Mouse (Mus musculus): Measurements from ENCODE around the gene Prdm16. TPM values are rescaled to one million over a fixed set of nuclear protein-coding genes. Genes with fewer than 3 reads are reported as not detected.

Prdm16 gene
- total RNA-seq, 2 experiments from 2014 or later, result 2.2 to 3.0 TPM

DNA sequence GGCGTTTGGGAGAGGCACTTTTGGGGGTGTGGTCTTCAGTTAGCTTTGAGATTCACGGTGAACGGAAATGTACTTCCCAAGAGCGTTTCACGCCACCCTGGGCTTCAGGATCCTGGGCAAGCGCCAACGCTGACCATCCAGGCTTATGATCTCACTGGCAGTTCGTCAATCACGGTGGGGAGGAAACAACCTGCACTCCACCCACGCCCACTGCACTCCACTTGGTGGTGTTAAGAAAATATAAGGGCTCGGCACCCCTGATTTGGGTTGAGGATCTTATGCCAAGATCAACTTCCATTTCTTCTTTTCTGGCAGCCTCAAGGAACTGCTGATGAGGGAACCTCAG is 323.1 kb downstream of the Prdm16 start:
- no peak for TF ChIP-seq CTCF (IDR thresholded peaks at IDR 0.05)
- Histone ChIP-seq H3K4me3 (no peak overlapping the region), H3K27ac (no peak overlapping the region)
- no peak for DNase-seq
- intact Hi-C loops (cut with DNase I), result no loop called here

DNA sequence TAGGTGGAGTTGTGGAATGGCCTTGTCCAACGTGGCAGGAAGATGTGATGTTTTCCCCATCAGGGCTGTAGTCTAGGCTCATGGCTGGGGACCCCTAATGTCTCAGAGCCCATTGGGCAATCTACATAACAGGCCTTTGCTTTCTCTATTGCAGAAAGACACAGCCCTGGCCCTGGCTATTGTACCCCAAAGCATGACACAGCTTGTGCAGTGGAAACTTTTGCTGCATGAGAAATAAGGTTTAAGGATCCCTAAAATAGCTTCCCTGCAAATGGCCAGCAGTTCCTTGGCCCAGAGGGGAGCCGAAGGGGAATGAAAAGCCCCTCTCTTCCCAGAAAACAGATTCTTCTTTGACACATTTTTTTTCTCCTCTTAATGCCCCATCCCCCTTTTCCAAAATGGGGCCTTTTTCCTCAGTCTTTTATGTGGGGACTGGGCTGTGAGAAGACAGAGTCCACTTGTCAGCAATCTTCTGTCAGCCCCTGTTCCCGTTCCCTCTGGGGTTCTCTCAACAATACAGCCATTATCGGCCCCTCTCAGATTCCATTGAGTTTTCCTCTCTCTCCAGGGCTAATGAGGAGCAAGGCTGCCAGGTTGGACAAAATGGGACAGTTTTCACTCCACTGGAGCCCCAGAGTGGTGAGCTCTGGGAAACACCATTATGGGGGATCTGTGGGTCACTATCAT is 323.6 kb downstream of the Prdm16 start:
- H3K4me3 ChIP-seq, result no peak overlapping the region
- intact Hi-C loops (cut with DNase I), result no loop called here
- no peak for TF ChIP-seq CTCF (IDR thresholded peaks at IDR 0.05)
- no peak overlapping the region for H3K27ac ChIP-seq
- no peak for DNase-seq

DNA sequence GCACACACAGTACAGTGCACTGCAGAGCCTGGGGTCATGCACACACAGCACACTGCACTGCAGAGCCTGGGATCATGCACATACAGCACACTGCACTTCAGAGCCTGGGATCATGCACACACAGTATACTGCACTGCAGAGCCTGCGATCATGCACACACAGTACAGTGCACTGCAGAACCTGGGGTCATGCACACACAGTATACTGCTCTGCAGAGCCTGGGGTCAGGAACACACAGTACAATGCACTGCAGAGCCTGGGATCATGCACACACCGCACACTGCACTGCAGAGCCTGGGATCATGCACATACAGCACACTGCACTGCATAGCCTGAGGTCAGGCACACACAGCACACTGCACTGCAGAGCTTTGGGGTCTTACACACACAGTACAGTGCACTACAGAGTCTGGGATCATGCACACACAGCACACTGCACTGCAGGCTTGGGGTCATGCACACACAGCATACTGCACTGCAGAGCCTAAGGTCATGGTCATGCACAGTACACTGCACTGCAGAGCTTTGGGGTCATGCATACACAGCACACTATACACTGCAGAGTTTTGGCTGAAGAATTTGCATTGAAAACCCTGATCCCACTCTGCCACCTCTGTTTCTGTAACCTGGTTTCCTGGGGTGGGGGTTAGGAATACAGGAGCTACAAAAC is 324.4 kb downstream of the Prdm16 start:
- Histone ChIP-seq H3K4me3 (no peak overlapping the region), H3K27ac (no peak overlapping the region)
- no peak for TF ChIP-seq CTCF (IDR thresholded peaks at IDR 0.05)
- DNase-seq, result no peak
- intact Hi-C loops (cut with DNase I), result no loop called here

DNA sequence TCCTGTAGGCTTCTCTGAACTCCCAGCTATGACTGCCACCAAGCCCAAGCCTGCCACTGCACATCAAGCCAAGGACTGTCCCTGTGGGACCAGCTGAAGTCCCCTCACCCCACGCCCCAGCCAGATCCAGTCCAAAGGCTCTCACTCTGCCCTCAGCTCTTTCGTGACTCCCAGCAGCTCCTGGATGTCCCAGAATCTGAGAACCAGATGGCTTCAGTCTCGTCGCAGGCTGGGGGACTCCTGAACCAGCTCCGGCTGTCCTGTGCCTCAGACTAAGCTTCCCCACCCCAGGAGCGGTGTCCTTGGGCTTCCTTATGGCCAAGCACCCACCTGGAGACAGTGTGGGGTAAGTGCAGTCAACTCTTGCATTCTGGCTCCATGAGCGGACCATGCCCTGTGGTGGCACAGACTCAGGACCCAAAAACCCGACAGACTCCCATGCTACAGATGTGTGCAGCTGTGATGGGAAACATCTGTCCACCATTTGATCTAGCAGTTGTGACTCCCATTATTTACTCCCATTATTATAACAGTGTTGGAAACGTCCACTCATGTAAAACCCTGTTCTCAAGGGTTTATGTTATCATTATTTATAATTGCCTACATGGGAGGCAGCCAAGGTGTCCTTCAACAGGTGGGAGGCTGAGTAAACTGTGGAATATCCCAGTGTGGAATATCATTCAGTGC is 326.0 kb downstream of the Prdm16 start:
- Histone ChIP-seq H3K27ac (no peak overlapping the region), H3K4me3 (no peak overlapping the region)
- no peak for TF ChIP-seq CTCF (IDR thresholded peaks at IDR 0.05)
- intact Hi-C loops (cut with DNase I), result no loop called here
- DNase-seq, result no peak

DNA sequence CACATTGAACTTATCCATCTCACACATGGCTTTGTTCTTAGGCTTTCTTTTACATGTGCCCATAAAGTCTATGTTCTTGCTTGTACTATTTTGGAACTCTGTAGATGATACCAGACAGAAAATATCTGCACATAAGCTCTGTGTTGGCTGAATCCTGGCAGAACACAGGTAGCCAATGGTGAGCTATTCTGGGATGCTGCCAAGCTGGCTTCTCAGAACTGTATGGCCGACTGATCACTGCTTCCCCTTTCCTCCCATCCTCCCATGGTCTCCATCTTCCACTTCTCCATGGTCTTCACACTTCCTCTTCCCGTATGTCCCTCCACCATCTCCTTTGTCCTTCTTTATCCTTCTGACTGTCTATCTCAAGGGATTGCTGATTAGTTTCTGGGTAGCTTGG is 327.5 kb downstream of the Prdm16 start:
- no peak overlapping the region for H3K27ac ChIP-seq
- TF ChIP-seq CTCF (IDR thresholded peaks at IDR 0.05), result no peak
- no peak for DNase-seq
- intact Hi-C loops (cut with DNase I), result loop anchor here (10.0 kb wide), 1 partner anchor 144 kb away; the partner anchor contains the start of gene Tprgl
- H3K4me3 ChIP-seq, result no peak overlapping the region

DNA sequence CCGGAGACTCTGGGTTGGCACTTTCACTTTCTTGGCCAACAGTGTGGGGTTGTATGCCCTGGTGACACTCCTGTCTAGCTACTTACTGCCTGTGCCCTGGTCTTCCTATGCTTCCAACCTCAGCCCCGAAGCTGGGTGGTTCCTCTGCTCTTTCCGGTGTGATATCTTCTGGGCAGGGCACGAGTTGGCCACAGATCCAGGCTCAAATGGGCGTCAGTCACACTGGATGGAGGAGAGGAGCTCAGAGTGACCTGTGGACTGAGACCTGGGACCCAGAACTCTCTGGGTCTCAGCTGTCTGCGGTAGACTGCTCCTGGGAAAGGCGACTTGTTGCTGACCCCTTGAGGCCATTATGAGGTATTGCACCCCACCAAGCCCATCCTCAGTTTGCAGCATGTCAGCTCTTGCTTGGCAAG is 335.2 kb downstream of the Prdm16 start, which contains the start of gene Arhgef16:
Gene Arhgef16 (minus strand): TSS at position 211 of the 416 bp plus-strand sequence.
- Histone ChIP-seq H3K27ac (no peak within 1 kb of the TSS), H3K4me3 (no peak within 1 kb of the TSS; the same call in 1 of the 2 replicates)
- peak; percentile 84 for TF ChIP-seq CTCF (IDR thresholded peaks at IDR 0.05)
- peak; percentile 34 for DNase-seq
- intact Hi-C loops (cut with DNase I), result loop anchor here (10.0 kb wide), 1 partner anchor 137 kb away; the partner anchor contains the start of gene Tprgl

DNA sequence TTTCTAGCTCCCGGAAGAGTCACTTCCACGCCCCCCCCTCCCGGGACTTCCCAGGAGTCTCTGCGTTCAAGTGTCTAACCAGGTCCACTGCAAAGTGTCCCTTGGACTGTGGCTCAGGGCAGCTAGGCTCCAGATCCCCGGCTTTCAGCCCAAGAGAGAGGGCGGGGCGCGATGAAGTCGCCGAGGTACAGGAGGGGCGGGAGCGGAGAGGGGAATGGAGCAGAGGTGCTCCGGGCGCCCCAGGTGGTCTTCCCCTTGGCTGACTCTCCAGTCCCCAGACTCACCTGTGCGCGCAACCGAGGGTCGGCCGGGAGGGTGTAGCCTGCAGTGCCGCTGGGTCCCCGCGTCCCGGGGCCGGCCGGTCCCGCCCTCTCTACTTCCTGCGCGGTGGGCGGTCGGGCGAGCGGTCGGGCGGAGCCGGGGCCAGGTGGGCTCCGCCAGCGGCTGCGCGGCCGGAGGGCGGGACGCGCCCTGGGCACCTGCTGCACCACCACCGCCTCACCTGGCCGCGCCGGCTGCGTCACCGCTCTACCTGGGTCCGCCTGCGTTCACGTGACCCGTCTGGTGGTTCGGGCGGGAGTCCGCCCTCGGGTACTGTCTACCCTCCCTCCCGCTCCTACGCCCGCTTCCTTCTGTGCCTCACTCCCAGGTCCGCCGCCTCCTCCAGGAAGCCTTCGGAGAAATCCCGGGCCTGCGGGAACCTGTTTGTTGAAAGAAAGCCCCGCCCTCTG is 337.0 kb downstream of the Prdm16 start:
- intact Hi-C loops (cut with DNase I), result loop anchor here (10.0 kb wide), 1 partner anchor 135 kb away; the partner anchor contains the start of gene Tprgl
- DNase-seq, result no peak
- H3K4me3 ChIP-seq, result peak overlapping the region; percentile 69
- H3K27ac ChIP-seq, result peak overlapping the region; percentile 24; the same call in 1 of the 2 replicates
- no peak for TF ChIP-seq CTCF (IDR thresholded peaks at IDR 0.05)

DNA sequence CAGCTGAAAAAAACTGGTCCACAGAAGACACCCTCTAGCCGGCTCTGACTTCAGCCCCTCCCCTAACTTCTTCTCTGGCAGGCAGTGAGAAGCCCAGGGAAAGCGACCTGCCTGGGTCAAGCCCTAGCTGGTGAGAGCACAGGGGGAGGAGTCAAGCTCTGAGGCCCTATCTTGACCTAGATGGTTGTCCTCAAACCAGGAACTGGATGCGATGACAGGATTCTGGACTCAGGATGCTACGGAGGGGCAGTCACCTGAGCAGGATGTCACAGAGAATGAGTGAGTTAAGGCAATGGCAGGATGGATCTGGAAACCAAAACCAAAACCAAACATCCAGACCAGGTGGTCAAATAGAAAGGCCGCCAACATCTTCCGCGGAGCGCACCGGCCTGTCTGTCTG is 338.9 kb downstream of the Prdm16 start:
- TF ChIP-seq CTCF (IDR thresholded peaks at IDR 0.05), result no peak
- H3K27ac ChIP-seq, result no peak overlapping the region
- intact Hi-C loops (cut with DNase I), result no loop called here
- no peak overlapping the region for H3K4me3 ChIP-seq
- no peak for DNase-seq

DNA sequence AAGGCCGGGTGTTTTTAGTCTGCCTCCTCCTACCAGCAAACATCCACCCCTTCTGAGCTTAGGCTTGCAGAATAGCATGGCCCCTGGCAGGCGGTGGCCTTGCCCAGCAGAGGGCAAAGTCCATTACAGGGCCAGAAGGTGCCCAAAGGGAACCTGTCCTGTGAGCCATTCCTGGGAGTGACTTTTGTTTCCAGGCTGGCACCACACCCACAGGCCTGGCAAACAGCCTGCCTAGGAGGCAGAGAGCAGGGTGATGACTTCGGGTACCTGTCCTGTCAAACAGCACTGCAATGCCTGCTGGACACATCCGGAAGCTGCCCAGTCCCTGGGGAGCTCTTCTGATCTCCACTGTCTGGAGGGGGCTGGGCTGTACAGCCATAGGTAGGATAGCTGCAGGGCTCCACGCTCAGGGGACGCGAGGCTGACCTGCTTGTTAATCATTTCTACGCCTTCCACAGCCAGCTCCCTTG is 342.4 kb downstream of the Prdm16 start:
- TF ChIP-seq CTCF (IDR thresholded peaks at IDR 0.05), result no peak
- H3K4me3 ChIP-seq, result no peak overlapping the region
- DNase-seq, result no peak
- H3K27ac ChIP-seq, result 0 out of 2 replicates have a peak overlapping the region, but pooled peaks have one; percentile 16
- intact Hi-C loops (cut with DNase I), result no loop called here

DNA sequence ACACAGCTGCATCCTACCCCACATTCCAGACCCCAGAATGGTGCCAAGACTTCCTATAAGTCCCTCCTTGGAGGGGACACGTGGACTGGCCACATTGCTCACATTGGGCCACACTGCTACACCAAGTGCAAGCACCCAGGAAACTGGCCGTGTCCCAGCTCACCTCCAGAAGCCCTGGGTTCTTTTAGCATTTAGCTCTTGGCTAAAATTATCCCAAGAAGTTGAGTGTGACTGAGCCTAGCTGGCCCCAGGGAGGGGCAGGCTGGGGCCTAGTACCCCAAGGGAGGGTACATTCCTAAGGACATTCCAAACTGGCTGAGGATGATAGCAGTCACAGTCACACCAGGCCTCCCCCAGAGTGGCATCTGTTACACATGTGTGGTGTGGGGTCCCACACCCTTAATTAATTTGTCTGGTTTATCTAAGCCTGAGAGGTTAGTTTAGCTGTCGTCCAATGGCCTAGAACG is 342.9 kb downstream of the Prdm16 start:
- Histone ChIP-seq H3K4me3 (no peak overlapping the region), H3K27ac (0 out of 2 replicates have a peak overlapping the region, but pooled peaks have one; percentile 21)
- intact Hi-C loops (cut with DNase I), result no loop called here
- TF ChIP-seq CTCF (IDR thresholded peaks at IDR 0.05), result no peak
- DNase-seq, result no peak

DNA sequence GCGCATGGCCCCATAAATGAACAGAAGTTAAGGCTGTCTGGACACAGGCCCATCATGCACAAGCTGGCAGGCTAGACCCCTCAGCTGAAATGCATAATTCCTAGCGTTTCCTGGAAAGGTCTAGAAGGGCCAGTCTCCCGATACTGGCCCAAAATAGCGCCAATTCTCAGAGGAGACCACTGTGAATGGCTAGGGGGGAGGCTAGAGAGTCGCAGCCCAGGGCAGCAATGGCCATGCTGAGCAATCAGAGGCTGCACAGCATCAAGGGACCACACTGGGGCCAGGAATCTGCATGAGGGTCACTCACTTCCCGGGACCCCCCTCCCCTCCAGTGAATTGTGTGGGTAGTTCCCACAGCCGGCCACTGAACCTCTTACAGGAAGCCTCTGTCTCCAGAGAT is 353.0 kb downstream of the Prdm16 start:
- H3K27ac ChIP-seq, result no peak overlapping the region
- no peak for DNase-seq
- intact Hi-C loops (cut with DNase I), result no loop called here
- no peak for TF ChIP-seq CTCF (IDR thresholded peaks at IDR 0.05)
- H3K4me3 ChIP-seq, result no peak overlapping the region

DNA sequence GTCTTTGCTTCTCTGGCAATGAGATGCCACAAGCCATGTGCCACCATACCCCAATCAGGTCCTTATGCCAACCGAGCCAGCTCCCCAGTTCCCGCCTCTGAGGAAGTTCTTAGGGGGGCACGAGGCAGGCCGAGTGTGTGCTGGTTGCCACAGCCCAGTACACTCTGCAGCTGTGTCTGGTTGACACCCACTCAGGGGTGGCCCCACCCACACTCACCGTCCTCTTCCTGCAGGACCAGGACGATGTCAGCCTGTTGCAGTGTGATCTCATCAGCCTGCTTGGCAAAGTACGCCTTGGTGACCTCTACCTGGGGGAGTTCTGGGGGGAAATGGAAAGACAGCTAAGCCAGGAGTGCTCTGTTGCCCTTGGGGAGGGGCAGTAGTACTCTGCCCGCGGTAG is 357.2 kb downstream of the Prdm16 start:
- Histone ChIP-seq H3K27ac (no peak overlapping the region), H3K4me3 (no peak overlapping the region)
- TF ChIP-seq CTCF (IDR thresholded peaks at IDR 0.05), result no peak
- no peak for DNase-seq
- intact Hi-C loops (cut with DNase I), result no loop called here

Data from gastrocnemius, adult 2 months (tissue).